Mouse (Mus musculus): ENCODE measurements around the gene Nbl1. TPM values are rescaled to one million over a fixed set of nuclear protein-coding genes. Genes with fewer than 3 reads are reported as not detected.

Nbl1 gene
- polyA plus RNA-seq, 1 experiment from 2014 or later: 53.6 TPM

GRCm38 (mm10) chr4:139095406-139095805 is 2.6 kb upstream of the Nbl1 start:
- no peak for TF ChIP-seq EP300 (optimal IDR thresholded peaks at IDR 0.05)
- TF ChIP-seq CTCF (IDR thresholded peaks at IDR 0.05; ENCODE audit: low read depth): no peak
- DNase-seq (ENCODE audit: low spot score): no peak
- WGBS: 11% methylated on average over 1 of the region's 1 CpGs

GRCm38 (mm10) chr4:139093196-139093530 is 370 bp upstream of the Nbl1 start:
- Histone ChIP-seq H3K27ac (replicated peaks) (peak overlapping the region; percentile 30; the same call in 1 of the 2 replicates), H3K4me3 (ENCODE audit: low read depth, low read length) (peak overlapping the region; percentile 81), H3K36me3 (ENCODE audit: control insufficient read depth, insufficient read depth, low read length) (no peaks in the 10 kb centered on the region), H3K9ac (ENCODE audit: low read length) (peak overlapping the region; percentile 85; the same call in 1 of the 2 replicates), H3K27me3 (ENCODE audit: control insufficient read depth, insufficient read depth, low read length) (no peaks in the 10 kb centered on the region), H3K9me3 (ENCODE audit: control insufficient read depth, low read length) (0 out of 2 replicates have a peak, but pooled peaks cover 3% of the 10 kb centered on the region), H3K4me2 (replicated peaks; ENCODE audit: low read depth) (peak overlapping the region; percentile 97), H3K4me1 (replicated peaks; ENCODE audit: control insufficient read depth, insufficient read depth) (peaks cover 10% of the 10 kb centered on the region)
- DNase-seq (ENCODE audit: low spot score) (no peak), ATAC-seq (ENCODE audit: low FRiP score, low TSS enrichment) (no peak)
- 27% methylated on average over 13 of the region's 13 CpGs for WGBS
- no peak for TF ChIP-seq EP300 (optimal IDR thresholded peaks at IDR 0.05)
- TF ChIP-seq CTCF (IDR thresholded peaks at IDR 0.05; ENCODE audit: low read depth): no peak

More at GRCm38 (mm10) chr4:139095406-139095805, 2.6 kb upstream of the Nbl1 start:
- no peaks in the 10 kb centered on the region for H3K27me3 ChIP-seq (ENCODE audit: control insufficient read depth, insufficient read depth, low read length)
- H3K36me3 ChIP-seq (ENCODE audit: control insufficient read depth, insufficient read depth, low read length): no peaks in the 10 kb centered on the region
- peak overlapping the region; percentile 69 for H3K27ac ChIP-seq (replicated peaks)
- H3K9me3 ChIP-seq (ENCODE audit: control insufficient read depth, low read length): 0 out of 2 replicates have a peak, but pooled peaks cover 3% of the 10 kb centered on the region
- no peak overlapping the region for H3K9ac ChIP-seq (ENCODE audit: low read length)
- ATAC-seq (ENCODE audit: low FRiP score, low TSS enrichment): no peak
- no peak overlapping the region for H3K4me2 ChIP-seq (replicated peaks; ENCODE audit: low read depth)
- no peak overlapping the region for H3K4me3 ChIP-seq (ENCODE audit: low read depth, low read length)
- peaks cover 10% of the 10 kb centered on the region for H3K4me1 ChIP-seq (replicated peaks; ENCODE audit: control insufficient read depth, insufficient read depth)

- no peak for TF ChIP-seq CTCF (IDR thresholded peaks at IDR 0.05; ENCODE audit: low read depth)
- no peak for TF ChIP-seq EP300 (optimal IDR thresholded peaks at IDR 0.05)
- ATAC-seq (ENCODE audit: low FRiP score, low TSS enrichment): no peak
- DNase-seq (ENCODE audit: low spot score): peak; percentile 52
- no peaks in the 10 kb centered on the region for H3K36me3 ChIP-seq (ENCODE audit: control insufficient read depth, insufficient read depth, low read length)
- H3K4me3 ChIP-seq (ENCODE audit: low read depth, low read length): peak overlapping the region; percentile 81
- H3K4me1 ChIP-seq (replicated peaks; ENCODE audit: control insufficient read depth, insufficient read depth): peaks cover 10% of the 10 kb centered on the region
- no peaks in the 10 kb centered on the region for H3K27me3 ChIP-seq (ENCODE audit: control insufficient read depth, insufficient read depth, low read length)
- WGBS: 7% methylated on average over 28 of the region's 28 CpGs
- 0 out of 2 replicates have a peak, but pooled peaks cover 3% of the 10 kb centered on the region for H3K9me3 ChIP-seq (ENCODE audit: control insufficient read depth, low read length)
- H3K4me2 ChIP-seq (replicated peaks; ENCODE audit: low read depth): peak overlapping the region; percentile 97
- H3K27ac ChIP-seq (replicated peaks): peak overlapping the region; percentile 77; the same call in 1 of the 2 replicates
- H3K9ac ChIP-seq (ENCODE audit: low read length): peak overlapping the region; percentile 85
Observed at GRCm38 (mm10) chr4:139091478-139092355, 1.1 kb downstream of the Nbl1 start.

GRCm38 (mm10) chr4:139091066-139091465 is 1.7 kb downstream of the Nbl1 start:
- Histone ChIP-seq H3K36me3 (ENCODE audit: control insufficient read depth, insufficient read depth, low read length) (no peaks in the 10 kb centered on the region), H3K4me3 (ENCODE audit: low read depth, low read length) (peak overlapping the region; percentile 81), H3K9me3 (ENCODE audit: control insufficient read depth, low read length) (0 out of 2 replicates have a peak, but pooled peaks cover 3% of the 10 kb centered on the region), H3K9ac (ENCODE audit: low read length) (peak overlapping the region; percentile 85; the same call in 1 of the 2 replicates), H3K4me1 (replicated peaks; ENCODE audit: control insufficient read depth, insufficient read depth) (peaks cover 10% of the 10 kb centered on the region), H3K27ac (replicated peaks) (no peak overlapping the region; the same call in 1 of the 2 replicates), H3K4me2 (replicated peaks; ENCODE audit: low read depth) (peak overlapping the region; percentile 97), H3K27me3 (ENCODE audit: control insufficient read depth, insufficient read depth, low read length) (no peaks in the 10 kb centered on the region)
- ATAC-seq (ENCODE audit: low FRiP score, low TSS enrichment) (no peak), DNase-seq (ENCODE audit: low spot score) (no peak)
- WGBS: 49% methylated on average over 7 of the region's 7 CpGs
- TF ChIP-seq EP300 (optimal IDR thresholded peaks at IDR 0.05) (no peak), CTCF (IDR thresholded peaks at IDR 0.05; ENCODE audit: low read depth) (no peak)

GRCm38 (mm10) chr4:139090303-139090940 is 2.4 kb downstream of the Nbl1 start:
- 51% methylated on average over 15 of the region's 15 CpGs for WGBS
- TF ChIP-seq CTCF (IDR thresholded peaks at IDR 0.05; ENCODE audit: low read depth): no peak
- no peak for TF ChIP-seq EP300 (optimal IDR thresholded peaks at IDR 0.05)
- DNase-seq (ENCODE audit: low spot score): peak; percentile 65
- Histone ChIP-seq H3K36me3 (ENCODE audit: control insufficient read depth, insufficient read depth, low read length) (no peaks in the 10 kb centered on the region), H3K4me2 (replicated peaks; ENCODE audit: low read depth) (peak overlapping the region; percentile 97), H3K4me1 (replicated peaks; ENCODE audit: control insufficient read depth, insufficient read depth) (peaks cover 9% of the 10 kb centered on the region), H3K27ac (replicated peaks) (peak overlapping the region; percentile 24; the same call in 1 of the 2 replicates), H3K9me3 (ENCODE audit: control insufficient read depth, low read length) (0 out of 2 replicates have a peak, but pooled peaks cover 3% of the 10 kb centered on the region), H3K9ac (ENCODE audit: low read length) (peak overlapping the region; percentile 43), H3K4me3 (ENCODE audit: low read depth, low read length) (no peak overlapping the region), H3K27me3 (ENCODE audit: control insufficient read depth, insufficient read depth, low read length) (no peaks in the 10 kb centered on the region)
- ATAC-seq (ENCODE audit: low FRiP score, low TSS enrichment): no peak
